ENCODE assay signal across 9 mouse cellular contexts in the genomic region with DNA sequence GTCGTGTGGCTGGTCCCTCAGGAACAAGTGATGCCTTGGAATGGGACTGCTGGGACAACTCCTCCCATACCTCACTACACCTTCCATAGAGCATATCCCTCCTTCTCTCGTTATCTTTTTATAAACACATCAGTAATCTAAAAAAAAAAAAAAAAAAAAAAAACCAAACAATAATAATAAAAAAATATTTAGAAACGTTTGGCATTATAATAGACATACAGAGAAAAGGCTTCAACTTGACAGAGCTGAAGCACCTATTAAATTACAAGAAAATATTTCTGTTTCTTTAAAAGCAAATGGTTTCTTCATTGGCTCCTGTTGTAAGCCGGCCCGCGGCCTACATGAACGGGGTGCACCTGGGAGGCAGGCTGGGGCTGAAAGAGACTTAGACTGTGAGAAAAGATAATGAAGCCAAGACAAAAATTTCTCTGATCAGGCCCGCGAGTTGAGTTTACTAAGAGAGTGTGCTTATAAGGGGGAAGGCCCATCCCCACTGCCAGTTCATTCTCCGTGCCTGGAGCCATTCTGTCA. TPM values are rescaled to one million over a fixed set of nuclear protein-coding genes. Genes with fewer than 3 reads are reported as not detected.
DNase-seq lines count a peak whose midpoint lies in the region; ATAC-seq and TF ChIP-seq lines count a peak whose summit lies in the region.
"Had no signal": no experiment of that assay in that cellular context is flagged by ENCODE, and none has a peak within 500 bp of the region (broad histone marks: within the 10 kb centered on the region; RNA-seq: fewer than 3 reads in every experiment).

No protein-coding gene starts in this region.

- peak overlapping the region; percentile 46 for H3K4me3 ChIP-seq in heart, embryonic 10.5 days
- H3K4me3 ChIP-seq in testis, adult 2 months (ENCODE audit: control insufficient read depth, low read depth, low read length) = peak overlapping the region; percentile 83
- peak overlapping the region; percentile 22 for H3K4me3 ChIP-seq in limb, embryonic 13.5 days
- H3K4me3 ChIP-seq in stomach, postnatal 0 days (ENCODE audit: low read depth, low read length) = no peak overlapping the region

- no peak for ATAC-seq in limb, embryonic 13.5 days (ENCODE audit: low FRiP score, low read depth)
- no peak for ATAC-seq in stomach, postnatal 0 days (ENCODE audit: low FRiP score, low TSS enrichment)
- ATAC-seq in frontal cortex, adult (ENCODE audit: low TSS enrichment) = no peak

- TF ChIP-seq POLR2A in testis, adult 2 months (IDR thresholded peaks at IDR 0.05; ENCODE audit: control insufficient read depth, low read depth, low read length) = no peak

- TF ChIP-seq EP300 in stomach, postnatal 0 days (optimal IDR thresholded peaks at IDR 0.05) = no peak

- no peak for TF ChIP-seq CTCF in testis, adult 2 months (IDR thresholded peaks at IDR 0.05; ENCODE audit: control insufficient read depth, insufficient read depth, insufficient replicate concordance, low read depth, low read length)
- TF ChIP-seq CTCF in stomach, postnatal 0 days (IDR thresholded peaks at IDR 0.05; ENCODE audit: low read depth) = no peak

- no peaks in the 10 kb centered on the region for H3K9me3 ChIP-seq in heart, embryonic 10.5 days
- H3K9me3 ChIP-seq in limb, embryonic 13.5 days = no peaks in the 10 kb centered on the region
- H3K9me3 ChIP-seq in stomach, postnatal 0 days (ENCODE audit: control insufficient read depth, low read length) = no peaks in the 10 kb centered on the region

- no peaks in the 10 kb centered on the region for H3K27me3 ChIP-seq in heart, embryonic 10.5 days (ENCODE audit: insufficient read depth, poor library complexity, severe bottlenecking)
- H3K27me3 ChIP-seq in testis, adult 2 months (ENCODE audit: control insufficient read depth, insufficient read depth, low read length) = no peaks in the 10 kb centered on the region
- no peaks in the 10 kb centered on the region for H3K27me3 ChIP-seq in limb, embryonic 13.5 days
- H3K27me3 ChIP-seq in stomach, postnatal 0 days (ENCODE audit: control insufficient read depth, insufficient read depth, low read length) = no peaks in the 10 kb centered on the region

- no peak for DNase-seq in heart, embryonic 10.5 days (ENCODE audit: low spot score)
- DNase-seq in heart, postnatal 4 days = no peak
- DNase-seq in testis, postnatal 10 days (ENCODE audit: low spot score) = no peak
- DNase-seq in stomach, postnatal 0 days (ENCODE audit: low spot score) = peak; percentile 16
- DNase-seq in spleen, adult 18-20 months = no peak
- DNase-seq: cerebellum, adult 8-10 months had no signal

- peak overlapping the region; percentile 65; the same call in 1 of the 2 replicates for H3K27ac ChIP-seq in heart, embryonic 10.5 days
- peak overlapping the region; percentile 29; the same call in 1 of the 2 replicates for H3K27ac ChIP-seq in testis, adult 2 months (ENCODE audit: control insufficient read depth, insufficient read depth, low read depth, low read length)
- no peak overlapping the region for H3K27ac ChIP-seq in limb, embryonic 13.5 days
- no peak overlapping the region for H3K27ac ChIP-seq in stomach, postnatal 0 days (replicated peaks)

- H3K9ac ChIP-seq in limb, embryonic 13.5 days = no peak overlapping the region
- H3K9ac ChIP-seq in stomach, postnatal 0 days (ENCODE audit: low read length) = no peak overlapping the region

- peak overlapping the region; percentile 49 for H3K4me2 ChIP-seq in limb, embryonic 13.5 days (replicated peaks)
- peak overlapping the region; percentile 37 for H3K4me2 ChIP-seq in stomach, postnatal 0 days (replicated peaks; ENCODE audit: low read depth)

- WGBS in heart, embryonic 10.5 days = 51% methylated on average over 10 of the region's 10 CpGs
- 48% methylated on average over 10 of the region's 10 CpGs for WGBS in limb, embryonic 13.5 days
- 51% methylated on average over 10 of the region's 10 CpGs for WGBS in stomach, postnatal 0 days

- no peaks in the 10 kb centered on the region for H3K36me3 ChIP-seq in heart, embryonic 10.5 days
- H3K36me3 ChIP-seq in testis, adult 2 months (ENCODE audit: control insufficient read depth, insufficient read depth, low read length) = no peaks in the 10 kb centered on the region
- no peaks in the 10 kb centered on the region for H3K36me3 ChIP-seq in limb, embryonic 13.5 days
- H3K36me3 ChIP-seq in stomach, postnatal 0 days (ENCODE audit: control insufficient read depth, insufficient read depth, low read length) = no peaks in the 10 kb centered on the region

- H3K4me1 ChIP-seq in heart, embryonic 10.5 days = peaks cover 8% of the 10 kb centered on the region
- peaks cover 7% of the 10 kb centered on the region for H3K4me1 ChIP-seq in testis, adult 2 months (ENCODE audit: control insufficient read depth, insufficient read depth, low read length)
- H3K4me1 ChIP-seq in limb, embryonic 13.5 days = no peaks in the 10 kb centered on the region
- H3K4me1 ChIP-seq in stomach, postnatal 0 days (replicated peaks; ENCODE audit: control insufficient read depth, insufficient read depth) = no peaks in the 10 kb centered on the region; the same call in 1 of the 2 replicates

RNA-seq across cellular contexts. Expression of gene Gimap9, which starts 0.5 kb away (rescaled TPM):
- 7.4 and 8.7 TPM in 2 replicates for polyA plus RNA-seq in heart, embryonic 10.5 days (2016; fragmentation: Nextera tagmentation; extraction: Ambion mirVana)
- 1 to 10 TPM; 6.7 to 7.0 TPM for total RNA-seq in heart, postnatal 4 days (2021)
- polyA plus RNA-seq in testis, adult 2 months (2012; rRNA removed) = 0.19 TPM in 1 of 2 replicates, not detected in the other
- 7.0 and 7.7 TPM in 2 replicates for polyA plus RNA-seq in limb, embryonic 13.5 days (2015; fragmentation: Nextera tagmentation; extraction: Ambion mirVana)
- polyA plus RNA-seq in stomach, postnatal 0 days (2015; fragmentation: Nextera tagmentation; extraction: Ambion mirVana) = 3.2 and 3.5 TPM in 2 replicates

RNA-seq across cellular contexts. Expression of gene Gimap4, which starts 8.9 kb away (rescaled TPM):
- polyA plus RNA-seq in heart, embryonic 10.5 days (2016; fragmentation: Nextera tagmentation; extraction: Ambion mirVana) = 6.4 and 10.6 TPM in 2 replicates
- 10 to 100 TPM; 41.2 to 50.1 TPM for total RNA-seq in heart, postnatal 4 days (2021)
- 0.38 and 0.53 TPM in 2 replicates for polyA plus RNA-seq in testis, adult 2 months (2012; rRNA removed)
- polyA plus RNA-seq in limb, embryonic 13.5 days (2015; fragmentation: Nextera tagmentation; extraction: Ambion mirVana) = 12.5 and 12.9 TPM in 2 replicates
- 8.0 and 8.5 TPM in 2 replicates for polyA plus RNA-seq in stomach, postnatal 0 days (2015; fragmentation: Nextera tagmentation; extraction: Ambion mirVana)

RNA-seq across cellular contexts. Expression of gene Gimap8, which starts 28.4 kb away (rescaled TPM):
- 0.70 and 0.87 TPM in 2 replicates for polyA plus RNA-seq in heart, embryonic 10.5 days (2016; fragmentation: Nextera tagmentation; extraction: Ambion mirVana)
- 1 to 10 TPM; 9.0 to 9.3 TPM for total RNA-seq in heart, postnatal 4 days (2021)
- polyA plus RNA-seq in testis, adult 2 months (2012; rRNA removed) = 0.13 and 0.21 TPM in 2 replicates
- polyA plus RNA-seq in limb, embryonic 13.5 days (2015; fragmentation: Nextera tagmentation; extraction: Ambion mirVana) = 0.70 and 0.86 TPM in 2 replicates
- polyA plus RNA-seq in stomach, postnatal 0 days (2015; fragmentation: Nextera tagmentation; extraction: Ambion mirVana) = 0.74 and 0.93 TPM in 2 replicates

RNA-seq across cellular contexts. Expression of gene Gimap6, which starts 32.6 kb away (rescaled TPM):
- polyA plus RNA-seq in heart, embryonic 10.5 days (2016; fragmentation: Nextera tagmentation; extraction: Ambion mirVana) = 21.3 and 26.0 TPM in 2 replicates
- 10 to 100 TPM; 62.2 to 64.7 TPM for total RNA-seq in heart, postnatal 4 days (2021)
- polyA plus RNA-seq in testis, adult 2 months (2012; rRNA removed) = 0.46 and 0.57 TPM in 2 replicates
- 18.1 and 18.5 TPM in 2 replicates for polyA plus RNA-seq in limb, embryonic 13.5 days (2015; fragmentation: Nextera tagmentation; extraction: Ambion mirVana)
- polyA plus RNA-seq in stomach, postnatal 0 days (2015; fragmentation: Nextera tagmentation; extraction: Ambion mirVana) = 11.3 and 13.0 TPM in 2 replicates

RNA-seq across cellular contexts. Expression of gene Gm28053, which starts 42.9 kb away (rescaled TPM):
- 1.9 and 2.5 TPM in 2 replicates for polyA plus RNA-seq in heart, embryonic 10.5 days (2016; fragmentation: Nextera tagmentation; extraction: Ambion mirVana)
- total RNA-seq in heart, postnatal 4 days (2021) = 1 to 10 TPM; 7.1 to 7.2 TPM
- polyA plus RNA-seq in testis, adult 2 months (2012; rRNA removed) = not detected in 2 replicates
- polyA plus RNA-seq in limb, embryonic 13.5 days (2015; fragmentation: Nextera tagmentation; extraction: Ambion mirVana) = 0.94 and 2.3 TPM in 2 replicates
- polyA plus RNA-seq in stomach, postnatal 0 days (2015; fragmentation: Nextera tagmentation; extraction: Ambion mirVana) = 0.59 TPM in 1 of 2 replicates, not detected in the other

Comparison
In these comparisons a context has a peak if more than half of its experiments do, and no peak if none do; other contexts are left out.
1. H3K27ac ChIP-seq: peak in heart, embryonic 10.5 days (single experiment) and testis, adult 2 months (single experiment); none in limb, embryonic 13.5 days (single experiment) and stomach, postnatal 0 days (single experiment).